Mouse (Mus musculus) neutrophil, adult 5-6 weeks (primary cell): ENCODE results near the gene Itgb1bp1. TPM values are rescaled to one million over a fixed set of nuclear protein-coding genes. Genes with fewer than 3 reads are reported as not detected.
A peak's percentile ranks its signal among the peaks of the same experiment; 100 is the strongest.

ENCODE experiments used
- ATAC-seq: fragments of 151-379, 151-347 bp; 2 replicates; pipeline ENCODE4 v1.8.0; 2017; ENCODE audit warnings: mild to moderate bottlenecking, moderate TSS enrichment; ENCODE audit not compliant: insufficient number of reproducible peaks, poor library complexity, low FRiP score, severe bottlenecking; ENCODE audit errors: extremely low read depth
- total RNA-seq: library from RNA; stranded (forward); fragments of 200-1000 nt; gene quantifications from 2 replicates; pipeline ENCODE4 v1.2.3, GENCODE M21; 2017

Gene Itgb1bp1
- total RNA-seq = 41.5 and 53.4 TPM in 2 replicates

DNA sequence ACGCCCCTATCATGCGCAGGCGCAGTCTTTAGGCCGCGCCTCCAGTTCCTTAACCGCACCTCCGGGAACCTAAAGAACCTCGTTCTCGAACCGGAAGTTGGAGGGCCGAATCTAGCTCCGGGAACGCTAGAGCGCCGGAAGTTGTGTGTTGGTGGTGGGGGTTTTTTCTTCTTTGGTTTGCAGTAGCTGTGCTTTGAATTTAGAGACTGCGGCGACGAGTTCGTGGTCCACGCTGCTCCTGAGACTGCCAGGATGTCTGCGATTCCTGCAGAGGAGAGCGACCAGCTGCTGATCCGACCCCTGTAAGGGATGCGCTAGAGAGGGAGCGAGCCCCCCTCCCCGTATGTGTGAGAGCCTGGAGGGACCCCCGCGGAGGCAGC lies at the start of gene Itgb1bp1:
Gene Itgb1bp1, minus strand, starts transcription at position 42 of the 380 bp plus-strand sequence.
- ATAC-seq = peak; percentile 82

GRCm38 (mm10) chr12:21335869-21336268 lies 49.8 kb upstream of the Itgb1bp1 start:
- ATAC-seq = peak; percentile 91

DNA sequence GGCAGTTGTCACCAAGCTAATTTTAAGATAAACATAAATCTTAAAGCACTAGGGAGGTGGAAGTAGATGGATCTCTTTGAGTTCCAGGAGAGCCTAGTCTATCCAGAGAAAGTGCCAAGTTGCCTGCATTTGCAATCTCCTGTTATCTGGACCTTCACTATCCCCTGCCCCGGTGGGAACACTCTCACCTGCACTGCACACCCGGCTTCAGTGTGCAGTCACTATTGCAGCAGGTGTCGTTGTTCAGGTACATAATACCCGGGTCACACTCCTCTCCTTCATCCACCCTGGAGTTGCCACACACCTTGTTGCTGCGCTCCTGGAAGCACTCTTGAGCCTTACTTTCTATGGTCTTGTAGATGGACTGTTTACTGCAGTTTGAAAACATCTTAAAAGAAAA lies 47.7 kb upstream of the Itgb1bp1 start:
- ATAC-seq = no peak

GRCm38 (mm10) chr12:21333021-21333420 lies 46.9 kb upstream of the Itgb1bp1 start:
- ATAC-seq = no peak

DNA sequence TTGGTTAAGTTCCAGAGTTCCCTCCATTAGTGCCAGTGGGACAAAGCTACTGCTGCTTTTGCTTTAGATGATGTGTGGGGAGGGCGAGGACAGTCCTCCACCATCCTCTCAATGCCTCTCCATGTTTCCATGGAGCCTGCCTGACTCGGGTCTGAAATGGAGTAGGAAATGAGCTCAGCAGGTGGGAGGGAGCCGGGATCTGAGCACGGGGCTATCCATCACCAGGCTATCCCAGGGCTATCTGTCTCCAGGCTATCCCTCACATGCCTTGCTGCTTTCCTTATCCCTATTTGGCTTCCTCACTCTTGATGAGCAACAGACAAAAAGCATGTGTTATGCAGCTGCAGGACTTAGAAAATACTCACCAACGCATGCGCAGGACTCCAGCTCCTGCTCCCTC lies 45.6 kb upstream of the Itgb1bp1 start:
- no peak for ATAC-seq

GRCm38 (mm10) chr12:21330961-21331576 lies 45.0 kb upstream of the Itgb1bp1 start:
- ATAC-seq = no peak

DNA sequence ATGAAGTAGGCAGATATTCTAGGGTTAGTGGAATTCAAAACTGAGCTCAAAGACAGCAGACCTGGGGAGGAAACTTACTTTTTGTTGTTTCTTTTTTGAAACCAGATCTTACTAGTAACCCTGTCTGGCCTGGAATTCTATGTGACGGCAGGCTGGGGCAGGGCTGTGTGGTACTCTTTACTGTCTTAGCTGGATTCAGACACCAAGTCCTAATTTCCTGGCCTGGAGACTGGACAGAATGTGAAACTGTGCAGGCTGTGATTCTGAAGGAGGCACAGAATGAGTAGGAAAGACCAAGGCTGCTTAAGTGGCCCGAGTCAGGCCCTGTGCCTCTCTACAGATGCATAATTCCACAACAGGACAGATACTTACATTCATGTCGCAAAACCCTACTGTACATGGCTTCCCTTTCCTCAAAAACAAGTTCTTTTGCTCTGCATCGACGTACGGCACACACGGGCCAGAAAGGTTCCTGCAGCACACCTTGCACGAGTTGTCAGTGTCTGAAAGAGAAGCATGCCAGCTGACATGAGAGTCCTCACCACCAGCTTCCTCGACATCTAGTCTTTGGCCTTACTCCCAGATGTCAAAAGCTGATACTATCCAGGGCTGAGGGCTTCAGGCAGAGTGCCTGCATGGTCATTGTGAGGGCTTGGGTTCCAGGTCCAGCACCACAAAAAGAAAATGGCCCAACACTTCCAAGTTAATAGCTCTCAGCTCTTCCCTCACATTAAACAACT lies 43.7 kb upstream of the Itgb1bp1 start:
- no peak for ATAC-seq

- no peak for ATAC-seq
Measured at GRCm38 (mm10) chr12:21326325-21326724, 40.2 kb upstream of the Itgb1bp1 start.

- no peak for ATAC-seq
Measured at GRCm38 (mm10) chr12:21325266-21325665, 39.2 kb upstream of the Itgb1bp1 start.

DNA sequence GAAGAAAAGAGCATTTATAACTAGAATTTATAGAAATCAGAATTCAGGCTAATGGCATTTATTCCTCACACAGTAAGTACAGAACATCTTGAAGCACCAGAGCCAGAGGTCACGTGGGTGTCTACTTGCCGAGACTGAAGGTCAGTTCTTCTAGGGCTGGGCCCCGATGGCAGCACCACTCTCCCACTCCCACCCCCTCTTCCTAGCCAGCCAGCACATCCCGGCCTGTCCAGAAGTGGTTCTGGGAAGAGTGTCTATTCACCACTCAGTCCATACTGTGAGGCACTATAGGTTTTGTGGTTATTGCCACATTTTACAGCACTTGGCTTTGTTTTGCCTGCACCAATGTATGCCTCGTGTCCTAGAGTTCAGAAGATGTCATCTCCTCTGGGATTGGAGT lies 38.0 kb upstream of the Itgb1bp1 start:
- ATAC-seq = no peak

DNA sequence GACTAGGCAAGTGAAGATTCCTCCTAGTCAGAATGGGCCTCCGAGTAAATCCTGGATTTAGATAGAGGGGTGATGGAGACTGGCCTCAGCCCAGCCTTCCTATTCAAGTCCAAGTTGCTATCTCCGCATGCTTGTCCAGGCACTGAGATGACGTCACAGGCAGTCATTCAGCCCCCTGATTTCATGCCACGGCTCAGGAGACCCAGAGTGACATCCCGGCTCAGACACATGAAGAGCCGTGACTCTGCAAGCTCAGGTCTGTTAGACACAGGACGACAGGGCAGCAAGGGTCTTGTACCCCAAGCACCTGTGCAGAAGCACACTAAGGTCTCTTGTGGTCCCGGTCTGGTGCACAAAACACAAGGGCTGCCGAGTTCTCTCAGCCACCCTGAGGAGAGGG lies 36.8 kb upstream of the Itgb1bp1 start:
- ATAC-seq = no peak

- ATAC-seq = no peak
Measured at GRCm38 (mm10) chr12:21322296-21322695, 36.2 kb upstream of the Itgb1bp1 start.

GRCm38 (mm10) chr12:21321170-21321569 lies 35.1 kb upstream of the Itgb1bp1 start:
- ATAC-seq = no peak

DNA sequence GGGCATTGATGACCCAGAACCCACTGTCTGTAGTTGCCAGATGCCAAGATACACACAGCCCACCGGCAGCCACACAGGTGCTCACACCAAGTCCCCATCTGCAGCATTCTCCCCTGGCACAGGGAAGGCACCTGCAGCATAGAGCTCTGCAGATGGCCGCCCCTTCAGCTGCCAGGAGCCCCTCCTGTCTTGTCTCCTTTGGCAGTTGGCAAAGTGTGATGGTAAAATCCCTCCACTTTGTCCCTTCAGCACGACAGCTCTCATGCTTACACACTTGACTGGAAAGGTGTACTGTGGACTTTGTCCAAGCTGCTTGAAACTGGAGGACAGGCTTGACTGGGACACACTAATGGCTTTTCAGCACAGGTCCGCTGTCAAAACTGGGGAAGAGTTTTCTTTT lies 34.2 kb upstream of the Itgb1bp1 start:
- ATAC-seq = no peak

DNA sequence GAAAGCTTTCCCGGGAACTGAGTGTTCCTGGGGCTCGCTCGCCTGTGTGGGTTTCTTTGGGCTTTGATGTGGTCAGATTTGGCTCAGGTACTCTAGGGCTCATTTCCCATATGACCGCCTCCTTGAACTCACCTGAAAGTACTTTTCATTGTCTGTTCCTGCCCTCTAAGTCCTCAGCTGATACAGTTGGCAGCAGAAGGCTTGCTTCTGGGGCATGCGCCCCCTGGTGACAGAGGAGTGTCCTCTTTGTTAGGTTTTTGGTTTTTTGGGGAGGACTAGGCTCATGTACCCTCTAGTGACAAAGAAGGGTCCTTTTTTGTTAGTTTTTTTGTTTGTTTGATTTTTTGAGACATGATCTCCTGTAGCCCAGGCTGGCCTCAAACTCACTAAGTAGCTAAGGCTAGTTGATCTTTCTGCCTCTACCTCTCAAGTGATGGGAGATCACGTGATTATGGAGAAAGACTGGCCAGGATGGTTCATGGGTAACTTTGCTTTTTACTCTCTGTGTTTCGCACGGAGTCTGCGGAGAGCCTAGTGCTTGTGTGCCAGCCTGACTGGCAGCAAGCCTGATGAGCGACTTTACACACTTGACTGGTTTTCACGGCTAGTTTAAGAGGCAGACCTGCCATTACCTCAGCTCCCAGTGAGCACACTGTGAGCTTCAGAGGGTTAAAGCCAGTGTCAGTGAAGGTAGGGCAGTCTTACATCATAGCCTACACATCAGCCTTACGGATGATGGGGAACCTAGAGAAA lies 32.2 kb upstream of the Itgb1bp1 start:
- ATAC-seq = peak; percentile 55

GRCm38 (mm10) chr12:21316869-21317265 lies 30.8 kb upstream of the Itgb1bp1 start:
- ATAC-seq = no peak

GRCm38 (mm10) chr12:21315923-21316868 lies 30.1 kb upstream of the Itgb1bp1 start, which contains the start of gene Iah1:
TSS of gene Iah1 (plus strand) at chr12:21316389.
- peak; percentile 81 for ATAC-seq

DNA sequence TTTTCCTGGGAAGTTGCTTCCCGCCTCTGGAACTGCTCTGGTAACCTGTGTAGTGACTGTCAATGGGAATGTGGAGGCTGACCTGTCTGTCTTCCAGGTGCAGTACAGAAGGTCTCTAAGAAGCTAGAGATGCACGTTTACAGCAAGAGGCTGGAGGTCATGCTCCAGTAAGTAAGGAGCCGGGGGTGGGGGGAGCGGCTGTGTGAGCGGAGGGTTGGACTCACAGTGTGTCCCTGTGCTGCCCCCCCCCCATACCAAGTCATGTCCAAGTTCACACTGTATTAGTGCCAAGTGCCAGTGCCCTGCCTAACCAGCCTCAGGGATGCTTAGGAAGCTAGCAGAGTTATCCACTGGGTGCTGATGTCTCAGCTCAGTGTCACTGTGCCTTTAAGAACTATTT lies 26.1 kb upstream of the Itgb1bp1 start:
- no peak for ATAC-seq

DNA sequence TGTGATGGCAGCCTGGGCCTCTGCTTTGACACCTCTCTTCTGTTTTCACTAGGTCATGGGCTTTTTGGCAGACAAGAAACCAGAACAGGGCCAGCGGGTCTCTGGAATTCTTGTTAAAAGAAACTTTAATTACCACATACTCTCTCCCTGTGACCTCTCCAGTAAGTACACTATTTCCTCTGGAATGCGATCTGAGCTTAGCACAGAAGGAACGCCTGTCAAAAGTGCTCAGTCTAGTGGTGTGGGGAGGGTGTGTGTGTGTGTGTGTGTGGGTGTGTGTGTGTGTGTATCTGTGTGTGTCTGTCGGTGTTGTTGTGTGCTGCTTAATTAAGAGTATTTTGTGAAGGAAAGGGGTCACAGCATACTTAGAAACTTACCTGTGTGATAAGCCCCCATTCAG lies 20.6 kb upstream of the Itgb1bp1 start:
- no peak for ATAC-seq
